Mouse (Mus musculus): ENCODE measurements around the gene Ddx43. TPM values are rescaled to one million over a fixed set of nuclear protein-coding genes. Genes with fewer than 3 reads are reported as not detected.

Gene Ddx43
- polyA plus RNA-seq, 1 experiment from 2014 or later: 0.12 TPM

- Histone ChIP-seq H3K9me3 (no peaks in the 10 kb centered on the region), H3K27me3 (replicated peaks; ENCODE audit: low read depth, poor library complexity, severe bottlenecking) (peaks cover 15% of the 10 kb centered on the region), H3K4me3 (no peak overlapping the region), H3K36me3 (replicated peaks) (no peaks in the 10 kb centered on the region), H3K4me1 (peaks cover 6% of the 10 kb centered on the region), H3K27ac (replicated peaks) (no peak overlapping the region)
- WGBS: 64% methylated on average over 2 of the region's 2 CpGs
- DNase-seq (ENCODE audit: low spot score): no peak
These were observed 34.0 kb downstream of the Ddx43 start for GRCm38 (mm10) chr9:78429551-78429950.

GRCm38 (mm10) chr9:78430486-78430885 is 34.9 kb downstream of the Ddx43 start:
- 73% methylated on average over 6 of the region's 6 CpGs for WGBS
- no peak for DNase-seq (ENCODE audit: low spot score)

GRCm38 (mm10) chr9:78432471-78432870 is 36.9 kb downstream of the Ddx43 start:
- 88% methylated on average over 5 of the region's 5 CpGs for WGBS
- no peaks in the 10 kb centered on the region for H3K9me3 ChIP-seq
- peaks cover 14% of the 10 kb centered on the region for H3K27me3 ChIP-seq (replicated peaks; ENCODE audit: low read depth, poor library complexity, severe bottlenecking)
- H3K4me3 ChIP-seq: no peak overlapping the region
- H3K27ac ChIP-seq (replicated peaks): no peak overlapping the region
- H3K36me3 ChIP-seq (replicated peaks): no peaks in the 10 kb centered on the region
- no peak for DNase-seq (ENCODE audit: low spot score)
- peaks cover 4% of the 10 kb centered on the region for H3K4me1 ChIP-seq

More at GRCm38 (mm10) chr9:78430486-78430885, 34.9 kb downstream of the Ddx43 start:
- Histone ChIP-seq H3K27ac (replicated peaks) (no peak overlapping the region), H3K27me3 (replicated peaks; ENCODE audit: low read depth, poor library complexity, severe bottlenecking) (peaks cover 15% of the 10 kb centered on the region), H3K9me3 (no peaks in the 10 kb centered on the region), H3K4me3 (no peak overlapping the region), H3K36me3 (replicated peaks) (no peaks in the 10 kb centered on the region), H3K4me1 (peaks cover 6% of the 10 kb centered on the region)

- H3K27ac ChIP-seq (replicated peaks): no peak overlapping the region
- peaks cover 59% of the 10 kb centered on the region for H3K27me3 ChIP-seq (replicated peaks; ENCODE audit: low read depth, poor library complexity, severe bottlenecking)
- H3K9me3 ChIP-seq: no peaks in the 10 kb centered on the region
- H3K36me3 ChIP-seq (replicated peaks): no peaks in the 10 kb centered on the region
- no peak overlapping the region for H3K4me3 ChIP-seq
- no peak for DNase-seq (ENCODE audit: low spot score)
- 67% methylated on average over 5 of the region's 5 CpGs for WGBS
- H3K4me1 ChIP-seq: peaks cover 8% of the 10 kb centered on the region
These were observed 43.8 kb downstream of the Ddx43 start for GRCm38 (mm10) chr9:78439426-78439825.

- H3K4me3 ChIP-seq: peak overlapping the region; percentile 58
- WGBS: 6% methylated on average over 9 of the region's 9 CpGs
- peaks cover 8% of the 10 kb centered on the region for H3K4me1 ChIP-seq
- H3K27me3 ChIP-seq (replicated peaks; ENCODE audit: low read depth, poor library complexity, severe bottlenecking): peaks cover 87% of the 10 kb centered on the region
- no peak for DNase-seq (ENCODE audit: low spot score)
- H3K36me3 ChIP-seq (replicated peaks): no peaks in the 10 kb centered on the region
- H3K27ac ChIP-seq (replicated peaks): no peak overlapping the region
- H3K9me3 ChIP-seq: no peaks in the 10 kb centered on the region
These were observed 46.6 kb downstream of the Ddx43 start for GRCm38 (mm10) chr9:78442237-78442578.

GRCm38 (mm10) chr9:78442579-78443392 is 47.2 kb downstream of the Ddx43 start, which contains the start of gene Cgas:
Cgas (minus strand) TSS chr9:78443237.
- H3K36me3 ChIP-seq (replicated peaks): no peaks in the 10 kb centered on the region
- peak; percentile 67 for DNase-seq (ENCODE audit: low spot score)
- no peaks in the 10 kb centered on the region for H3K9me3 ChIP-seq
- peaks cover 88% of the 10 kb centered on the region for H3K27me3 ChIP-seq (replicated peaks; ENCODE audit: low read depth, poor library complexity, severe bottlenecking)
- peak within 1 kb of the TSS; percentile 58 for H3K4me3 ChIP-seq
- H3K4me1 ChIP-seq: peaks cover 10% of the 10 kb centered on the region
- peak within 1 kb of the TSS; percentile 74 for H3K27ac ChIP-seq (replicated peaks)
- WGBS: 1% methylated on average over 81 of the region's 81 CpGs

- H3K36me3 ChIP-seq (replicated peaks): peaks cover 19% of the 10 kb centered on the region
- DNase-seq (ENCODE audit: low spot score): peak; percentile 20
- no peaks in the 10 kb centered on the region for H3K9me3 ChIP-seq
- peak overlapping the region; percentile 100 for H3K4me3 ChIP-seq
- WGBS: 29% methylated on average over 9 of the region's 9 CpGs
- peak overlapping the region; percentile 89 for H3K27ac ChIP-seq (replicated peaks)
- peaks cover 20% of the 10 kb centered on the region for H3K4me1 ChIP-seq
- H3K27me3 ChIP-seq (replicated peaks; ENCODE audit: low read depth, poor library complexity, severe bottlenecking): peaks cover 47% of the 10 kb centered on the region
These were observed 52.0 kb downstream of the Ddx43 start for GRCm38 (mm10) chr9:78447606-78447972.

GRCm38 (mm10) chr9:78447973-78448873 is 52.6 kb downstream of the Ddx43 start, which contains the start of the genes Mto1 and Gm17324:
Mto1 (plus strand) TSS chr9:78448208.
Gm17324 (minus strand) TSS chr9:78448786.
- WGBS: under 1% methylated on average over 96 of the region's 96 CpGs
- peaks cover 41% of the 10 kb centered on the region for H3K27me3 ChIP-seq (replicated peaks; ENCODE audit: low read depth, poor library complexity, severe bottlenecking)
- H3K27ac ChIP-seq (replicated peaks): peak within 1 kb of the TSS; percentile 89
- H3K4me1 ChIP-seq: peaks cover 13% of the 10 kb centered on the region
- peaks cover 25% of the 10 kb centered on the region for H3K36me3 ChIP-seq (replicated peaks)
- H3K9me3 ChIP-seq: no peaks in the 10 kb centered on the region
- peak within 1 kb of the TSS; percentile 100 for H3K4me3 ChIP-seq
- peak; percentile 94 for DNase-seq (ENCODE audit: low spot score)

- 65% methylated on average over 5 of the region's 5 CpGs for WGBS
- no peak overlapping the region for H3K27ac ChIP-seq (replicated peaks)
- H3K36me3 ChIP-seq (replicated peaks): peaks cover 44% of the 10 kb centered on the region
- peaks cover 13% of the 10 kb centered on the region for H3K4me1 ChIP-seq
- DNase-seq (ENCODE audit: low spot score): no peak
- H3K27me3 ChIP-seq (replicated peaks; ENCODE audit: low read depth, poor library complexity, severe bottlenecking): peaks cover 19% of the 10 kb centered on the region
- H3K9me3 ChIP-seq: no peaks in the 10 kb centered on the region
- H3K4me3 ChIP-seq: no peak overlapping the region
These were observed 54.8 kb downstream of the Ddx43 start for GRCm38 (mm10) chr9:78450404-78450803.

GRCm38 (mm10) chr9:78451382-78451781 is 55.8 kb downstream of the Ddx43 start:
- Histone ChIP-seq H3K9me3 (no peaks in the 10 kb centered on the region), H3K4me3 (no peak overlapping the region), H3K4me1 (peaks cover 13% of the 10 kb centered on the region), H3K36me3 (replicated peaks) (peaks cover 48% of the 10 kb centered on the region), H3K27me3 (replicated peaks; ENCODE audit: low read depth, poor library complexity, severe bottlenecking) (peaks cover 10% of the 10 kb centered on the region), H3K27ac (replicated peaks) (no peak overlapping the region)
- WGBS: 85% methylated on average over 4 of the region's 4 CpGs
- DNase-seq (ENCODE audit: low spot score): no peak

GRCm38 (mm10) chr9:78457026-78457425 is 61.4 kb downstream of the Ddx43 start:
- DNase-seq (ENCODE audit: low spot score): no peak
- no peak overlapping the region for H3K4me3 ChIP-seq
- H3K9me3 ChIP-seq: no peaks in the 10 kb centered on the region
- H3K4me1 ChIP-seq: no peaks in the 10 kb centered on the region
- H3K36me3 ChIP-seq (replicated peaks): peaks cover 83% of the 10 kb centered on the region
- WGBS: 90% methylated on average over 8 of the region's 8 CpGs
- H3K27me3 ChIP-seq (replicated peaks; ENCODE audit: low read depth, poor library complexity, severe bottlenecking): no peaks in the 10 kb centered on the region
- H3K27ac ChIP-seq (replicated peaks): no peak overlapping the region

- DNase-seq (ENCODE audit: low spot score): no peak
- Histone ChIP-seq H3K36me3 (replicated peaks) (peaks cover 92% of the 10 kb centered on the region), H3K4me1 (no peaks in the 10 kb centered on the region), H3K9me3 (no peaks in the 10 kb centered on the region), H3K27me3 (replicated peaks; ENCODE audit: low read depth, poor library complexity, severe bottlenecking) (no peaks in the 10 kb centered on the region), H3K4me3 (no peak overlapping the region), H3K27ac (replicated peaks) (no peak overlapping the region)
- WGBS: 96% methylated on average over 4 of the region's 4 CpGs
These were observed 67.8 kb downstream of the Ddx43 start for GRCm38 (mm10) chr9:78463337-78463736.

Measured in embryonic facial prominence, embryonic 10.5 days (tissue).